Mouse (Mus musculus) myocyte (in vitro differentiated cells): Measurements from ENCODE around the gene Atg10.

Source experiments
- CEBPB ChIP-seq: IDR thresholded peaks from 2 replicates; pipeline ENCODE4 v1.6.1; 2011; ENCODE audit warnings: mild to moderate bottlenecking, moderate library complexity; ENCODE audit not compliant: poor library complexity, insufficient read depth, severe bottlenecking
- MAX ChIP-seq: IDR thresholded peaks from one replicate; pipeline ENCODE4 v1.6.1; 2011; ENCODE audit warnings: low read depth, mild to moderate bottlenecking, control low read depth
- POLR2A ChIP-seq: IDR thresholded peaks from one replicate; pipeline ENCODE4 v1.6.1; 2011; ENCODE audit warnings: low read depth, mild to moderate bottlenecking, control low read depth, moderate library complexity; ENCODE audit not compliant: insufficient read length
- POLR2AphosphoS2 ChIP-seq: IDR thresholded peaks from one replicate; pipeline ENCODE4 v1.6.1; 2011; ENCODE audit warnings: low read depth, control low read depth; ENCODE audit not compliant: insufficient read length
- TCF12 ChIP-seq: IDR thresholded peaks from one replicate; pipeline ENCODE4 v1.6.1; 2011; ENCODE audit warnings: mild to moderate bottlenecking, control low read depth; ENCODE audit not compliant: poor library complexity, insufficient read depth, severe bottlenecking
- TCF3 ChIP-seq: IDR thresholded peaks from one replicate; pipeline ENCODE4 v1.6.1; 2011; ENCODE audit warnings: low read depth, control low read depth; ENCODE audit not compliant: insufficient read length
- USF1 ChIP-seq: IDR thresholded peaks from one replicate; pipeline ENCODE4 v1.6.1; 2011; ENCODE audit warnings: low read depth, mild to moderate bottlenecking, control low read depth, moderate library complexity

DNA sequence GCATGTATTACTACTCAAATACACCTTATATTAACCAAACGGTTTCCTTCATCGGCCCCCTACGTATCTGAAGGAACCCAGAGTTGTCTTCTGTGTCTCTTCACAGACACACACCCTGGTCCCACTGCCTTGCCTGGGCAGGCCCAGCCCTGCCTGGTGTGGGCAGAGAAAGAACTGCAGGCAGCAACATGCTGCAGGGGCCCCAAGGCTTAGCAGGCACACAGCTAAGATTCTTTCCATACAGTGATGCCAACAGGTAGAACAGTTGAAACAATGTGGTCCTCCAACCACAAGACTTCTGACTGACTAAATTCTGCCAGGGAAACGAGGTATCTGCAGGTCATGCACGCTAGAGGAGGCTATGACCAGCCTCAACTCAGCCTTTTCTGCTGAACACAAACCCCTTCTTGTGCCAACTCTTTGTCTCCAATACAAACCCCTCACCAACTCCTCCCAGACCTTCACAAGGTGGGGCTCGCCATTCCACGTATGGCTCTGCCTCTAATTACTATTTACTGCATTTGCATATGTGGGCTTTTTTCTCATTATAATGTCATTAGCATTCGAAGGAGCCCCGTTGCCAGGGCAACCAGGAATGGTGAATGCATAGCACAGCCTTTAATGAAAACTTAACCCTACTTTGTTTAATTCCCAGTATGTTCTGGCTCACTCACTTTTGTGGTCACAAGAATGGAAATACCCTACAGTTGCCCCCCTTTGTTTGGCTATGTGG lies 45.2 kb downstream of the Atg10 start:
- TF ChIP-seq POLR2A = no peak
- no peak for TF ChIP-seq MAX
- no peak for TF ChIP-seq POLR2AphosphoS2
- no peak for TF ChIP-seq CEBPB
- TF ChIP-seq TCF3 = no peak
- TF ChIP-seq USF1 = no peak
- TF ChIP-seq TCF12 = no peak
